8 mouse cellular contexts compared by ENCODE assay signal in genomic region chr7:132551351-132552126, GRCm38 (mm10). TPM values are rescaled to one million over a fixed set of nuclear protein-coding genes. Genes with fewer than 3 reads are reported as not detected.
DNase-seq lines count a peak whose midpoint lies in the region; TF ChIP-seq lines count a peak whose summit lies in the region.

No protein-coding gene starts in this region.

- intact Hi-C loops in gastrocnemius, adult 2 months (cut with DNase I): loop anchor here (1.0 to 10.0 kb wide), 5 partner anchors 77 to 1007 kb away; partner anchors contain the start of genes Hmx2 and Hmx3

- no peaks in the 10 kb centered on the region for H3K9me3 ChIP-seq in megakaryocyte, embryonic 14.5 days

- peak overlapping the region; percentile 86 for H3K27ac ChIP-seq in gastrocnemius, adult 2 months

- peaks cover 23% of the 10 kb centered on the region for H3K27me3 ChIP-seq in megakaryocyte, embryonic 14.5 days (replicated peaks)

- H3K4me3 ChIP-seq in gastrocnemius, adult 2 months: peak overlapping the region; percentile 71
- peak overlapping the region; percentile 93 for H3K4me3 ChIP-seq in megakaryocyte, embryonic 14.5 days (replicated peaks)

- H3K36me3 ChIP-seq in megakaryocyte, embryonic 14.5 days (replicated peaks; ENCODE audit: low read length): peaks cover 7% of the 10 kb centered on the region

- peak; percentile 94 for TF ChIP-seq CTCF in gastrocnemius, adult 2 months (IDR thresholded peaks at IDR 0.05)

- peaks cover 18% of the 10 kb centered on the region for H3K4me1 ChIP-seq in megakaryocyte, embryonic 14.5 days

- peak; percentile 89 for DNase-seq in WW6 (ENCODE audit: low read depth, low spot score)
- DNase-seq in cerebellum, postnatal 4 days (ENCODE audit: low spot score in 2 of 2): peak; percentile 96 to 97
- peak; percentile 96 for DNase-seq in gastrocnemius, adult 2 months
- peak; percentile 98 for DNase-seq in hindlimb bud, embryonic 11.5 days (ENCODE audit: extremely low spot score, low read depth, low spot score)
- peak; percentile 91 to 94 for DNase-seq in left cerebral cortex, adult 8-10 months (ENCODE audit: low spot score in 2 of 2)
- DNase-seq in right cerebral cortex, postnatal 10 days (ENCODE audit: low spot score in 2 of 2): peak; percentile 96 to 98
- peak; percentile 96 for DNase-seq in urinary bladder, postnatal 25 days (ENCODE audit: low spot score)

RNA-seq across cellular contexts. Expression of gene Oat, which starts 24.7 kb away (rescaled TPM):
- total RNA-seq in gastrocnemius, adult 2 months (2021): 100 to 1,000 TPM; 155 to 159 TPM
- total RNA-seq in left cerebral cortex, adult 8-10 months (2022): 100 to 1,000 TPM in 2 of 4 experiments, 10 to 100 TPM in 2; 92.1 to 104 (median 98.2) TPM
- 0.77 TPM in 1 of 2 replicates, not detected in the other for polyA plus RNA-seq in megakaryocyte, embryonic 14.5 days (2012; ENCODE audit: insufficient read depth, low replicate concordance)

RNA-seq across cellular contexts. Expression of gene Nkx1-2, which starts 47.9 kb away (rescaled TPM):
- total RNA-seq in gastrocnemius, adult 2 months (2021): not detected
- under 1 TPM in 2 of 4 experiments, not detected in 2; 0.14 to 0.15 TPM for total RNA-seq in left cerebral cortex, adult 8-10 months (2022)
- polyA plus RNA-seq in megakaryocyte, embryonic 14.5 days (2012; ENCODE audit: insufficient read depth, low replicate concordance): not detected in 2 replicates

RNA-seq across cellular contexts. Expression of gene Lhpp, which starts 58.9 kb away (rescaled TPM):
- 10 to 100 TPM; 10.8 to 11.1 TPM for total RNA-seq in gastrocnemius, adult 2 months (2021)
- 10 to 100 TPM; 16.2 to 18.5 (median 17.1) TPM for total RNA-seq in left cerebral cortex, adult 8-10 months (2022)
- polyA plus RNA-seq in megakaryocyte, embryonic 14.5 days (2012; ENCODE audit: insufficient read depth, low replicate concordance): 1.3 and 2.5 TPM in 2 replicates

Comparison
In these comparisons a context has a peak if more than half of its experiments do, and no peak if none do; other contexts are left out.
1. Peak in every context shown above with its lines: DNase-seq, H3K4me3 ChIP-seq and H3K27ac ChIP-seq.